Mouse (Mus musculus): Measurements from ENCODE around the gene Surf6. TPM values are rescaled to one million over a fixed set of nuclear protein-coding genes. Genes with fewer than 3 reads are reported as not detected.

Gene Surf6
- polyA plus RNA-seq, 1 experiment, result 13.6 TPM

- H3K4me3 ChIP-seq (replicated peaks), result no peak overlapping the region
- H3K27me3 ChIP-seq (replicated peaks), result peaks cover 20% of the 10 kb centered on the region
- H3K36me3 ChIP-seq (replicated peaks; ENCODE audit: low read length), result no peaks in the 10 kb centered on the region
- peaks cover 3% of the 10 kb centered on the region; the same call in 1 of the 2 replicates for H3K9me3 ChIP-seq
- peaks cover 4% of the 10 kb centered on the region; the same call in 1 of the 2 replicates for H3K4me1 ChIP-seq
- TF ChIP-seq FLI1 (IDR thresholded peaks at IDR 0.05; ENCODE audit: low read length) (no peak), GATA1 (IDR thresholded peaks at IDR 0.05; ENCODE audit: borderline replicate concordance, low read length) (no peak)
Measured at GRCm38 (mm10) chr2:26862856-26863255, 39.8 kb downstream of the Surf6 start.

- no peak for TF ChIP-seq GATA1 (IDR thresholded peaks at IDR 0.05; ENCODE audit: borderline replicate concordance, low read length)
- no peak for TF ChIP-seq FLI1 (IDR thresholded peaks at IDR 0.05; ENCODE audit: low read length)
- H3K27me3 ChIP-seq (replicated peaks), result peaks cover 48% of the 10 kb centered on the region
- peaks cover 7% of the 10 kb centered on the region; the same call in 1 of the 2 replicates for H3K4me1 ChIP-seq
- H3K9me3 ChIP-seq, result peaks cover 12% of the 10 kb centered on the region
- H3K36me3 ChIP-seq (replicated peaks; ENCODE audit: low read length), result no peaks in the 10 kb centered on the region
- H3K4me3 ChIP-seq (replicated peaks), result no peak overlapping the region
Measured at GRCm38 (mm10) chr2:26847706-26848105, 55.0 kb downstream of the Surf6 start.

Other genes starting within 250 kb of the Surf6 start
- gene Lcn4, start 231.6 kb downstream of the Surf6 start, polyA plus RNA-seq (2012; ENCODE audit: insufficient read depth, low replicate concordance), result not detected in 2 replicates
- not detected in 2 replicates for gene Abo, start 37.9 kb downstream of the Surf6 start, polyA plus RNA-seq (2012; ENCODE audit: insufficient read depth, low replicate concordance)
- 29.1 and 39.9 TPM in 2 replicates for gene Med22, start 7.8 kb upstream of the Surf6 start, polyA plus RNA-seq (2012; ENCODE audit: insufficient read depth, low replicate concordance)
- 873 and 5,014 TPM in 2 replicates for gene Rpl7a, start 7.9 kb upstream of the Surf6 start, polyA plus RNA-seq (2012; ENCODE audit: insufficient read depth, low replicate concordance)
- gene Surf2, start 13.5 kb upstream of the Surf6 start, polyA plus RNA-seq (2012; ENCODE audit: insufficient read depth, low replicate concordance), result 3.6 and 5.9 TPM in 2 replicates
- gene Surf1, start 13.7 kb upstream of the Surf6 start, polyA plus RNA-seq (2012; ENCODE audit: insufficient read depth, low replicate concordance), result 14.4 and 22.6 TPM in 2 replicates
- gene Surf4, start 31.0 kb upstream of the Surf6 start, polyA plus RNA-seq (2012; ENCODE audit: insufficient read depth, low replicate concordance), result 144 and 194 TPM in 2 replicates
- 0.03 TPM in 1 of 2 replicates, not detected in the other for gene Stkld1, start 31.2 kb upstream of the Surf6 start, polyA plus RNA-seq (2012; ENCODE audit: insufficient read depth, low replicate concordance)
- 35.7 TPM in 1 of 2 replicates, not detected in the other for gene Rexo4, start 61.5 kb upstream of the Surf6 start, polyA plus RNA-seq (2012; ENCODE audit: insufficient read depth, low replicate concordance)
- not detected in 2 replicates for gene Adamts13, start 70.5 kb upstream of the Surf6 start, polyA plus RNA-seq (2012; ENCODE audit: insufficient read depth, low replicate concordance)
- gene Cacfd1, start 107.0 kb upstream of the Surf6 start, polyA plus RNA-seq (2012; ENCODE audit: insufficient read depth, low replicate concordance), result 7.0 and 8.3 TPM in 2 replicates
- 7.2 and 15.1 TPM in 2 replicates for gene Slc2a6, start 125.1 kb upstream of the Surf6 start, polyA plus RNA-seq (2012; ENCODE audit: insufficient read depth, low replicate concordance)
- gene Mymk, start 169.3 kb upstream of the Surf6 start, polyA plus RNA-seq (2012; ENCODE audit: insufficient read depth, low replicate concordance), result not detected in 2 replicates
- not detected in 2 replicates for gene Adamtsl2, start 176.5 kb upstream of the Surf6 start, polyA plus RNA-seq (2012; ENCODE audit: insufficient read depth, low replicate concordance)
- gene Fam163b, start 239.6 kb upstream of the Surf6 start, polyA plus RNA-seq (2012; ENCODE audit: insufficient read depth, low replicate concordance), result not detected in 2 replicates